Mouse (Mus musculus) heart, embryonic 14.5 days (tissue): Measurements from ENCODE around the gene Cebpb. TPM values are rescaled to one million over a fixed set of nuclear protein-coding genes. Genes with fewer than 3 reads are reported as not detected.
A peak's percentile ranks its signal among the peaks of the same experiment; 100 is the strongest.

ENCODE experiments used
- ATAC-seq: fragments of 200-750 bp; cut with Nextera tagmentation; 2 replicates; pipeline ENCODE4 v1.8.0; 2017; ENCODE audit warnings: low read depth, moderate TSS enrichment; ENCODE audit not compliant: insufficient number of reproducible peaks, insufficient read depth, low FRiP score
- H3K27ac ChIP-seq, 2 experiments: fragments of 200-500 bp in 1 of 2; fragments of 300-500 bp in 1 of 2; sonication (generic) in 1 of 2; replicated peaks in 1 of 2; 2 replicates each; pipeline ENCODE4 v1.5.1; 2012 to 2014; ENCODE audit warnings: low read depth in 2 of 2, low read length in 2 of 2, control low read depth in 1 of 2, mild to moderate bottlenecking in 1 of 2, mixed read lengths in 1 of 2; ENCODE audit not compliant: control insufficient read depth in 1 of 2, insufficient read depth in 1 of 2
- H3K27me3 ChIP-seq: fragments of 300-500 bp; sonication (generic); 2 replicates; pipeline ENCODE4 v1.6.1; 2014; ENCODE audit warnings: mild to moderate bottlenecking, low read length, control low read depth; ENCODE audit not compliant: control insufficient read depth, insufficient read depth
- H3K36me3 ChIP-seq: fragments of 300-500 bp; sonication (generic); 2 replicates; pipeline ENCODE4 v1.6.1; 2014; ENCODE audit warnings: mild to moderate bottlenecking, control low read depth, low read length, mixed read lengths; ENCODE audit not compliant: control insufficient read depth, insufficient read depth
- H3K4me1 ChIP-seq, 2 experiments: fragments of 200-500 bp in 1 of 2; fragments of 300-500 bp in 1 of 2; sonication (generic) in 1 of 2; 2 replicates each; pipeline ENCODE4 v1.6.1; 2012 to 2014; ENCODE audit warnings: low read length in 2 of 2, control low read depth in 1 of 2, mixed read lengths in 1 of 2; ENCODE audit not compliant: control insufficient read depth in 2 of 2, insufficient read depth in 2 of 2
- H3K4me2 ChIP-seq: fragments of 300-500 bp; sonication (generic); 2 replicates; pipeline ENCODE4 v1.6.1; 2014; ENCODE audit warnings: mild to moderate bottlenecking, low read length
- H3K4me3 ChIP-seq, 2 experiments: fragments of 200-500 bp in 1 of 2; fragments of 300-500 bp in 1 of 2; sonication (generic) in 1 of 2; 2 replicates each; pipeline ENCODE4 v1.5.1; 2012 to 2014; ENCODE audit warnings: low read length in 2 of 2, mild to moderate bottlenecking in 2 of 2, control low read depth in 1 of 2, low read depth in 1 of 2, moderate library complexity in 1 of 2; ENCODE audit not compliant: control insufficient read depth in 1 of 2, insufficient read depth in 1 of 2
- H3K9ac ChIP-seq: fragments of 300-500 bp; sonication (generic); 2 replicates; pipeline ENCODE4 v1.6.1; 2014; ENCODE audit warnings: mild to moderate bottlenecking, low read length
- H3K9me3 ChIP-seq: fragments of 300-500 bp; sonication (generic); 2 replicates; pipeline ENCODE4 v1.6.1; 2016; ENCODE audit warnings: low read length, control low read depth; ENCODE audit not compliant: control insufficient read depth
- WGBS: fragments of 180-500 bp; shearing (Covaris S2); extraction: QIAGEN DNeasy Blood & Tissue Kit; methylation state at CpG from one replicate; pipeline ENCODE4 v1.1.7; 2014; 5-methylcytosine and 5-hydroxymethylcytosine counted together
- polyA plus RNA-seq: library from polyadenylated mRNA; unstranded; fragments of >200 nt; fragmentation: Nextera tagmentation; extraction: Ambion mirVana; gene quantifications from 2 replicates; pipeline ENCODE4 v1.2.1, GENCODE M21; 2014

The Cebpb gene
- polyA plus RNA-seq, 1 experiment from 2014 or later, result 17.0 TPM

GRCm38 (mm10) chr2:167671101-167671633, 17.5 kb upstream of the Cebpb start:
- H3K27ac ChIP-seq, result no peak overlapping the region
- H3K9me3 ChIP-seq, result no peaks in the 10 kb centered on the region
- H3K9ac ChIP-seq, result no peak overlapping the region
- no peak for ATAC-seq
- no peak overlapping the region for H3K4me2 ChIP-seq
- H3K36me3 ChIP-seq, result no peaks in the 10 kb centered on the region
- 0 out of 4 replicates have a peak, but pooled peaks cover 0 to 3% of the 10 kb centered on the region in 2 experiments for H3K4me1 ChIP-seq
- WGBS, result 80% methylated on average over 5 of the region's 5 CpGs
- no peaks in the 10 kb centered on the region for H3K27me3 ChIP-seq
- H3K4me3 ChIP-seq, result no peak overlapping the region

DNA sequence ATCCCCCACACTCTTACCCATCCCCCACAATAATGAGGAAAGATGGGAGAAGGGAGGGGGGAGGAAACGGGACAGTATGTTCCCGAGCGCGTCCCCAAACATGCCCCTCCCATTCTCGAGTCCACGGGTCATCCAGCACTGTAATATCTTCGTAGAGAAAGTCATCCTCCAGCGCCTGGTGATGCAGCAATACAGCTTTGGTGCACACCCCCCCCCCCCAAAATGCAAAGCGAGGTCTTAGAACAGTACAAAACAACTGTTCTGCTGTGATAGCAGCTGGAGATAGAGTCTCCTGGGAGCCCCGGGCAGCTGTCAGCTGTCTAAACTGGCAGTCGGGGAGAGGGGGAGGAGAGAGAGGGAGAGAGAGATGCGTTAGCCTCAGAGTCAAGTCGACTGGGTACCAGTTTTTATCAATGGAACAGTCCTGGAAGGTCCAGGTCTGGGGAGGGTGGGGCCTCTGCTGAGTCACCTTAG, 16.5 kb upstream of the Cebpb start:
- H3K4me2 ChIP-seq, result peak overlapping the region; percentile 35; the same call in 1 of the 2 replicates
- H3K9ac ChIP-seq, result no peak overlapping the region
- H3K27ac ChIP-seq, result no peak overlapping the region
- H3K36me3 ChIP-seq, result no peaks in the 10 kb centered on the region
- no peaks in the 10 kb centered on the region for H3K9me3 ChIP-seq
- no peaks in the 10 kb centered on the region for H3K27me3 ChIP-seq
- H3K4me1 ChIP-seq, result 0 out of 4 replicates have a peak, but pooled peaks cover 0 to 3% of the 10 kb centered on the region in 2 experiments
- 23% methylated on average over 13 of the region's 13 CpGs for WGBS
- ATAC-seq, result no peak
- H3K4me3 ChIP-seq, result no peak overlapping the region

- no peak overlapping the region for H3K4me2 ChIP-seq
- 39% methylated on average over 14 of the region's 14 CpGs for WGBS
- no peak overlapping the region for H3K27ac ChIP-seq
- no peak overlapping the region for H3K9ac ChIP-seq
- H3K4me3 ChIP-seq, result no peak overlapping the region
- H3K27me3 ChIP-seq, result no peaks in the 10 kb centered on the region
- ATAC-seq, result no peak
- no peaks in the 10 kb centered on the region for H3K9me3 ChIP-seq
- H3K4me1 ChIP-seq, result 0 out of 4 replicates have a peak, but pooled peaks cover 0 to 4% of the 10 kb centered on the region in 2 experiments
- H3K36me3 ChIP-seq, result no peaks in the 10 kb centered on the region
Measured at GRCm38 (mm10) chr2:167675120-167675909, 13.4 kb upstream of the Cebpb start.

DNA sequence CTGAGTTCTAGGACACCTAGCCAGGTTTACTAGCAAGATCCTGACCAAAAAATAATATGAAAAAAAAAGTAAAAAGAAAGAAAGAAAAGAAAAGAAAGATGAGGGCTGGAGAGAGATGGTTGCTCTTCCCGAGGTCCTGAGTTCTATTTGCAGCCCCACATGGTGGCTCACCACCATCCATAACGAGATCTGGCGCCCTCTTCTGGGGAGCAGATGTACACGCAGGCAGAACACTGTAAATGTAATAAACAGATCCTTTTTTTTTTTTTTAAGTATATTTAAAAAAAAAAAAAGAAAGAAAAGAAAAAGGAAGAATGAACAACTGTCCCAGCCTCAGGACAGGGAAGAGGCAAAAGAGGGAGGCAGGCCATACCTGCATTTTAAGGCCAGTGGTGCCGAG, 10.1 kb upstream of the Cebpb start:
- no peak for ATAC-seq
- no peaks in the 10 kb centered on the region for H3K9me3 ChIP-seq
- no peaks in the 10 kb centered on the region for H3K36me3 ChIP-seq
- no peaks in the 10 kb centered on the region for H3K27me3 ChIP-seq
- H3K27ac ChIP-seq, result no peak overlapping the region
- 48% methylated on average over 5 of the region's 5 CpGs for WGBS
- H3K4me2 ChIP-seq, result no peak overlapping the region
- H3K4me1 ChIP-seq, result 0 out of 4 replicates have a peak, but pooled peaks cover 0 to 2% of the 10 kb centered on the region in 2 experiments
- no peak overlapping the region for H3K9ac ChIP-seq
- H3K4me3 ChIP-seq, result no peak overlapping the region

GRCm38 (mm10) chr2:167679902-167680430, 8.7 kb upstream of the Cebpb start:
- Histone ChIP-seq H3K4me3 (no peak overlapping the region), H3K4me1 (0 out of 4 replicates have a peak, but pooled peaks cover 0 to 2% of the 10 kb centered on the region in 2 experiments), H3K9me3 (no peaks in the 10 kb centered on the region), H3K27ac (no peak overlapping the region), H3K4me2 (no peak overlapping the region), H3K36me3 (no peaks in the 10 kb centered on the region), H3K9ac (no peak overlapping the region), H3K27me3 (no peaks in the 10 kb centered on the region)
- ATAC-seq, result peak; percentile 48; the same call in 1 of the 2 replicates
- WGBS, result 3% methylated on average over 13 of the region's 13 CpGs

DNA sequence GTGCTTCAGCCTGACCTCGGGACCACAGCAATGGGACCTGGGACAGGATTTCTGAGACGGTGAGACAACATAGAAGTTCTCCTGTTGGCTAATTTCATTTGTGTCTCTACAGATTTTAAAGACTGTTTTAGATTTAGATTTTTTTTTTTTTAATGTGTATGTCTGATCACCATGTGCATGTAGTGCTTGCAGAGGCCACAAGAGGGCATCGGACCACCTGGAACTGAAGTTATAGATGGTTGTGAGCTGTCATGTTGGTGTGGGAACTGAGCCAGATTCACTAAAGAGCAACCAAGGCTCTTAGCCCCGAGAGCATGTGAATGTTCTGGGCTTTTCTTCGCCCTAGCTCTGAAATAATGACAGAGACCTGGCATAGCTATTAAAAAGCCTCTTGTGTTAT, 8.1 kb upstream of the Cebpb start:
- H3K9ac ChIP-seq, result no peak overlapping the region
- 0 out of 4 replicates have a peak, but pooled peaks cover 0 to 2% of the 10 kb centered on the region in 2 experiments for H3K4me1 ChIP-seq
- no peak overlapping the region for H3K4me3 ChIP-seq
- H3K4me2 ChIP-seq, result no peak overlapping the region
- H3K9me3 ChIP-seq, result no peaks in the 10 kb centered on the region
- H3K27ac ChIP-seq, result no peak overlapping the region
- H3K27me3 ChIP-seq, result no peaks in the 10 kb centered on the region
- WGBS, result 55% methylated on average over 5 of the region's 5 CpGs
- H3K36me3 ChIP-seq, result no peaks in the 10 kb centered on the region
- ATAC-seq, result no peak

DNA sequence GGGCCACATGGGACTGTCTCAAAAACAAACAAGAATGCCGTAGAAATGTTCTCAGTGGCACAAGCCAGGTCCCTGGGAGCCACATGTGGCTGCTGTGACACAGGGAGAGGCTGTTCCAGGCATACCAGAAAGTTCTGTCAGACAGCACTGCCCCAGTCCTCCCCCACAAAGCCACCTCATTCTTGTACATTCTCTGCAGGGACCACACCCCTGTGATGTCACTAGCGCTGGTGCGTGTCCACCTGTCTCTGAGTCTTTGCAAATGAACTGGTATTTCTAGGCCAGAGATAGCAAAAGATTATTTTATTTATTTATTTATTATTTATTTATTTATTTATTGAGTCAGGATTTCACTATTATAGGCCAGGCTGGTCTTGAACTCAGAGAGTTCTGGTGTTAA, 5.0 kb upstream of the Cebpb start:
- Histone ChIP-seq H3K27me3 (0 out of 2 replicates have a peak, but pooled peaks cover 9% of the 10 kb centered on the region), H3K9ac (no peak overlapping the region)

More for the DNA sequence above, 5.0 kb upstream of the Cebpb start:
- Histone ChIP-seq H3K36me3 (no peaks in the 10 kb centered on the region), H3K4me2 (no peak overlapping the region), H3K9me3 (no peaks in the 10 kb centered on the region), H3K27ac (no peak overlapping the region), H3K4me1 (peaks cover 0 to 2% of the 10 kb centered on the region in 2 experiments; a peak in 1 of 4 replicates), H3K4me3 (no peak overlapping the region)
- ATAC-seq, result no peak
- WGBS, result 79% methylated on average over 3 of the region's 3 CpGs
